Mouse (Mus musculus): ENCODE measurements around the gene Asic4.

Asic4 gene

DNA sequence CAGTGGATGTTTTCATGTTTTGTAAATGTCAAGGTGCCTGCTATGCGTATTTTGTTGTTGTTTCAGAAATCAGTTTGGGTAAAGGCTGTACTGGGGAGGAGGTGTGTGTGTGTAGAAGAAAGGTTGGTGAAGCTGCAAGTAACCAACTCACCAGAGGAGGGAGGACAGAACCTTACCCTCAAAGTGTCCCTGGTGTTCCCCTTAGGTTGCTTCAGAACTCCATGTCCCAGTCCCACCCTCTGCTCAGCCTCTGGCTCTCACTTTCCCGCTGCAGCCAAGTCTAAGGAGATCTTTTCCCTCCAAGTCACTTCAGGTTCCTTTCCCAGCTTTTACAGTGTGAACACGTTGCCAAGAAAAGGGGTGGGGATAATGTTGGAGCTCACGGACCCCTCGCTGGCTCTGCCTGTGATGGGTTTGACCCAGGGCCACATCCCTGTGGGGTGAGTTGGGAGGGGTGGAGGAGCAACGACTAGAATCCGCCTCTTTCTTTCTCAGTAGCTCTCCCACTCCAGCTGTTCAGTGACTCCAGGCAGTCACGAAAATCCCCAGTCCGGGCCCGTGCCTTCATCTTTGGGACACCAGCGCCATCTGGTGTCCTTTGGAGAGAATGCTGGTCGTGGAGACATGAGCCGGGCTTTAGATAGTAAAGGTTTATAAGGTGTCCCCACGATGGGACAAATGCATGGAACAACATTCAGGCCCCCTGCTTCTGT lies 17.1 kb downstream of the Asic4 start:
- DNase-seq, result peak; percentile 80

DNA sequence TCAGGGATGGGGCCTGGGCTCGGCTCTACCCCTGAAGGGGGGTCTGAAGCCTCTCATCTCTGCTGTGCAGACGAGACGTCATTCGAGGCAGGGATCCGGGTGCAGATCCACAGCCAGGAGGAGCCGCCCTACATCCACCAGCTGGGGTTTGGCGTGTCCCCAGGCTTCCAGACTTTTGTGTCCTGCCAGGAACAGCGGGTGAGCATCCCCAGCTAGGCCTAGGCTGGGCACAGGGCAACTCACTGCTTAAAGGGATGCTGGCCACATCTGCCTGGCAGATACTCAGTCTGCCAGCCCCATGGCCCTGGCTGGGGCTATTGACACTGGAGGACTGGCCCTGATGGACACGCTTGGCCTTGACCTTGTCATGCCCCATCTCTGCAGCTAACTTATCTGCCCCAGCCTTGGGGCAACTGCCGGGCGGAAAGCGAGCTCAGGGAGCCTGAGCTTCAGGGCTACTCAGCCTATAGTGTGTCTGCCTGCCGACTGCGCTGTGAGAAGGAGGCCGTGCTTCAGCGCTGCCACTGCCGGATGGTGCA lies 19.1 kb downstream of the Asic4 start:
- DNase-seq, result no peak

GRCm38 (mm10) chr1:75476441-75476840 lies 26.2 kb downstream of the Asic4 start:
- DNase-seq, result no peak

DNA sequence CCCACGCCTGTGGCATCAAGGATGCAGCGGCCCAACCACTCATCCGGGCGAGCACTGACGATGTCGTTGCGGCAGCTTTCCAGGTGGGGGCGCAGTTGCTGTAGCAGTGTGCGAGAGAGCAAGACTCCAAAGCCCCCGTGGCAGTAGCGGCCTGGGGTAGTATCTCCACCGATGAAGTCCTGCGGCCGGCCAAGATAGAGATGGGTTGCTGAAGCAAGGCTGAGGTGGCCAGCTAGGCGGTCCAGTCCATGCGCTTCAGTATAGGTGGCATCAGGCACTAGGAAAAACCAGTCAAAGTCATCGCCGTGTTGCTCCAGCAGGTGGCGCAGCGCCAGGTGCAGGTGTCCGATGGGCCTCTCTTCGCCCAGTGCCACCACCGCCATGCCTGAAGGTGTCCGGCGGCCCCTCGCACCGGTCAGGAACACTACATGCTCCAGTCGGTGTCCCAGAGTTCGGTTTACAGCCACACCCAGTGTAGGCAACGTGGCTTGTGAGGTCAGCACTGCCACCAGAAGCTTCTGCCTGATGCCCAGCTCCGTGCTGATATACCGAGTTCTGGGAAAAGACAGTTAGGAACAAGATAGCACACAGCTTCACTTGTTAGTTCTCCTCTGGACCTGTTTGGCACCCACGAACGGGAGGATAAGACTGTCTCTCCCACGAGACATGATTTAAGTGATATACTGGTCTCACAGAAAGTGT lies 27.2 kb downstream of the Asic4 start:
- DNase-seq, result peak; percentile 88 to 91

GRCm38 (mm10) chr1:75477966-75478290 lies 27.7 kb downstream of the Asic4 start:
- peak in 1 of 2 experiments; percentile 29 for DNase-seq

GRCm38 (mm10) chr1:75478497-75478896 lies 28.3 kb downstream of the Asic4 start:
- no peak for DNase-seq

- DNase-seq, result peak; percentile 97 to 98
Observed at GRCm38 (mm10) chr1:75478916-75479634, 28.8 kb downstream of the Asic4 start, which contains the start of the genes Chpf and Tmem198. Gene Chpf, minus strand, starts transcription at chr1:75479307. Gene Tmem198, plus strand, starts transcription at chr1:75479532.

DNA sequence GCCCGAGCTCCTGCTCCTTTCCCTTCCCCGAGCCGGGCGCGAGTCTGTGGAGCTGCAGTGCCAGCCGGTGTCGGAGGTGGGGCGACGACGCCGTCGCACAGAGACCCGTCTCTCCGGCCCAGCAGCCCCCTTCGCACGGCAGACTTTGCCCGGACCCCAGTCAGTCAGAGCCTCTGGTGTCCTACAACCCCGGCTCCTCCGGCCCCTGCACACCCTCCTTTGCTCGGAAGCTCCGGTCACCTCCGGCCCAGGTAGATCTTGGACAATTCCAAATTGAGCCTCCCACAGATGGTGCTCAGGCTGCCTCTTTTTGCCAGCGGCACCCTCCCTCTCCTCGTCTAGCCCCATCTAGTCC lies 29.4 kb downstream of the Asic4 start:
- no peak for DNase-seq

DNA sequence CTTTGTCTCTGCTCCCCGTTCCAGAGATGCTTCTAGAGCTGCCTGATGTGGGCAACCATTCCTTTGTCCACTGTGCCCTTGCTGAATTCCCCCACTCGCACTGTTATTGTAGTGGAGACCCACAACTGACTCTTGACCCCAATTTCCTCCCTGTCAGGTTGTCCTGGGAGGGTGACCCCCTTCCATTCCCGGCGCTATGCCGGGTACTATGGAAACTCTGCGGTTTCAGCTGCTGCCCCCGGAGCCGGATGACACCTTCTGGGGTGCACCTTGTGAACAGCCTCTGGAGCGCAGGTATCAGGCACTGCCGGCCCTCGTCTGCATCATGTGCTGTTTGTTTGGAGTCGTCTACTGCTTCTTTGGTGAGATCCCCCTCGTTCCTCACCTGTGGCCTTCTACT lies 29.8 kb downstream of the Asic4 start:
- DNase-seq, result no peak

DNA sequence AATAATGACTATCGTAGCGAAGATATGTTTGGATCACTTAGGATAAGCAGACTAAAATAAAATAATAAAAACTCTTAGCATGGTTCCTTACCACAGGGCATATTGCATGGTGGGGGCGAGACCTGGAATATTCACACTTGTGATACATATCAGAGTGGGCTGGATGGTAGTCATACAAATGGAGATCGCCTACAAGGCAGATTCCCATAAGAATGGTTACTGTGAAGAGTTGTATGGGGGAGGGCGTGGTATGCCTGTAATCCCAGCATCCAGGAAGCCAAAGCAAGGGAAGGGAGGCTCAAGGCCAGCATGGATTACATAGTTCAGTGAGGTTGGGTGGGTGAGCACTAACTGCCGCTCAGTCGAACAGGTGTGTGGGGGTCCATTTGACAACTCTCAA lies 30.5 kb downstream of the Asic4 start:
- DNase-seq, result no peak

- DNase-seq, result no peak
Observed at GRCm38 (mm10) chr1:75486561-75486960, 36.3 kb downstream of the Asic4 start.

DNA sequence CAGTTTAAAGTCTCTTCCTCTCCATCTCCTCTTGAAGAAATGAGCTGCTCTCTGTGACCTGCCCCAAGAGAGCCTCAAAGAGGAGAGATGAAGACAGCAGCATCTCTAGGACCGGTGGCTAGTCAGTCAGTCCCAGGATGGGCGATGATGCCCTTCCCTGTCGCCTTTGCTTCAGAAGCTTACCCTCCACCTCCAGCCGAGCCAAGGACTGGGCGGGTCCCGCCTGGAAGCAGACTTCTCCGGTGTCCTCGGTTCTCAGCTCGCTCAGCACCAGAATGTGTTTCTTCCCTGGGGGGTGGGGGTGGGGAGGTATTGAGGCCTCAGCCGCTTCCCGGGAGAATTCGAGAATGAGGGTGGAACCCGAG lies 36.8 kb downstream of the Asic4 start:
- DNase-seq, result no peak

DNA sequence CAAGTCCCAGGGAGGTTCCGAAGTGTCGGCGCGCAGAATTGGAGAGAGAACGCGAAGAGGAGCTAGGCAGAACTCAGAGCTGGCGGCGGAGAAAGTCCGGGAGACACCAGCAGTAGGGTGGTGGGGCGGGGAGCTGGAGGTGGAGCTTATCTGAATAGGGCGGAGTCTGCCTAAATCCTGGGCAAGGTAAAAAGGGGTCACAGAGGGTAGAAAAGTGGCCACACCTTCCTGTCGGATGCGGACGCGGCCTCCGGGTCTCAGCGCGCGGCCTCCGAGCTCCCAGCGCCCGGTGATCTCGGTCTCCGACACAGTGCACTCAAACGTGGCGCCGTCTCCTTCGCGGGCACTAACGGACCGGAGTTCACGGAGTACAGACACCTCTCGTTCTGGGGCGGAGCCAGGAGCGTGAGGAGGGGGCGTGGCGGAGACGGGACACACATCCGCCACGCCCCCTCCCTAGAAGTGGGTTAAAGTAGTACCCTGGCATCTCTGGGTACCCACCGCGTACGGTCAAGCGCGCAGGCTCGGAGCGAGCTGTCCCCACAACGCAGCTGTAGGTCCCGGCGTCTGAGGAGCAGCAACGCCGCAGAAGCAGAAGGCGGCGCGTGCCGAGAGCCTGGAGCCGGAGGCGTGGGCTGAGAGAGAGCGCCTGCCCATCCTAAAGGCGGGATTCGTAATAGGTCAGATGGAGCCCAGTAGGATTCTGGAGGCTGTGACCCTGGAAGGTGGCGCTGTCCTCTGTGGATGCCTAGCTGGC lies 37.3 kb downstream of the Asic4 start:
- DNase-seq, result peak; percentile 58 to 62

- no peak for DNase-seq
Observed at GRCm38 (mm10) chr1:75490785-75491551, 40.7 kb downstream of the Asic4 start.

- no peak for DNase-seq
Observed at GRCm38 (mm10) chr1:75492579-75493170, 42.4 kb downstream of the Asic4 start.

DNA sequence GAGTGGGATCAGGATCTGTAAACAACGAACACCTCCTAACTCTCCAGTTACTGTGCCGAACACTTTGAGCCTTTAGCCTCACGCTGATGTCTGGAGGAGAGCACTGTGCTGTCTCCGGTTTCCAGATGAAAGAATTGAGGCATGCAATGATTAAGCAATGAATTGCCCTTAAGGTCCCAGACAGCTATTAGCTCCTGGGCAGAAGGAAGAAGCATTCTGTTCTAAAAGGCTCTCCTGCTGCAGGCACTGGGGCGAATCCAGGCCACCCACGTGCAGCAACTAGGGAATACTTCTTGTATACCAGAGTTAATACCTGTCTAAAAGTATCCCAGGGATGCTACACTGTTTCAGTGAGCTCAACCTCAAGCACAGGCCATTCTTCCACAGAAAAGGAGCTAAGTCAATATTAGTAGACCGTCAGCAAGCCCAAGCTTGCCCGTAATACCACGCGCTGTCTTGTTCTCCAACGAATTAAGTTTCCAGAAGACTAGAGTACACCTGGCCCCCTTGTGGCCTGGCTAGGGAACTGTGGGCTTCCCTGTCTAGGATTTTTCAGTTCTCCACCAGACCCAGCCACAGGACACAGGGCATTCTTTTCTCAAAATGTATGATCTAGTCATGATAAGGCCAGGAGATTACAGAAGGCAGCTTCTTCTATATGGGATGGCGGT lies 44.8 kb downstream of the Asic4 start:
- peak; percentile 48 to 56 for DNase-seq

DNA sequence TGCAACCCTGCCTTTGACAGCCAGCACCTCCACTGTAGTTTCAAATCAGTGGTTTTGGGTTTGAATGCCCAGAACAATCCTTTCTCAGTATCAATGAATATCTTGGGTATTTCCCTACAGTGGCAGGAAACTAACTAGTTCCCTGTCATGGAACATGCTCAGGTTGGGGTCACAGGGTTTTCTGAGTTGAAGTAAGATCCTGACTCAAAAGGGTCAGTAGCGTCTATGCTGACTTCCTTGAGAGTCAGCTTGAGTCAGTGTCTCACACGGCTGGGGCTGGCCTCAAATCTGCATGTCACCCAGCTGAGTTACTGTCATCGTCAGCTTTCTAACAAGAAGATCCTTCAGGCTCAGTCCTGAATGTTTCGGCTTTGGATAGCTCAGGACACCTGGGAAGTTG lies 48.7 kb downstream of the Asic4 start:
- no peak for DNase-seq

GRCm38 (mm10) chr1:75499441-75499840 lies 49.2 kb downstream of the Asic4 start:
- peak in 1 of 2 experiments; percentile 34 for DNase-seq

DNA sequence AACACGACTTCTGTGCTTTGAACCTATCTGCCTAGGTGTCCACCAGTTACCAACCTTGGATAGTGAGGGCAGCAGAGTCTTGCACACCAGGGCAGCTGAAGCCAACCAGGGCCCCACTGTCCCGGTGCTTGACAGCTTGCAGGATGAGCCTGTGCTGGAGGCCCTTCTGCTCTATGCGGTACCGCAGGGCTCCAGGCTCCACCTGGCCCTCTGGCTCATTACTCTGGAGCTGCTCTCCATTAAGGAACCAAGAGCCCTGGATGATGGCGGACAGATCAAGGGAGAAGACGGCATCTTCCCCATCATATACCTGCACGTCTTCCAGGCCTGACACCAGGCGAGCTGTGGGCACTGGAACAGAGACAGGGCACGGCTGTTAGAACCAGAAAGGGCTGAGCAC lies 51.7 kb downstream of the Asic4 start:
- DNase-seq, result no peak

DNA sequence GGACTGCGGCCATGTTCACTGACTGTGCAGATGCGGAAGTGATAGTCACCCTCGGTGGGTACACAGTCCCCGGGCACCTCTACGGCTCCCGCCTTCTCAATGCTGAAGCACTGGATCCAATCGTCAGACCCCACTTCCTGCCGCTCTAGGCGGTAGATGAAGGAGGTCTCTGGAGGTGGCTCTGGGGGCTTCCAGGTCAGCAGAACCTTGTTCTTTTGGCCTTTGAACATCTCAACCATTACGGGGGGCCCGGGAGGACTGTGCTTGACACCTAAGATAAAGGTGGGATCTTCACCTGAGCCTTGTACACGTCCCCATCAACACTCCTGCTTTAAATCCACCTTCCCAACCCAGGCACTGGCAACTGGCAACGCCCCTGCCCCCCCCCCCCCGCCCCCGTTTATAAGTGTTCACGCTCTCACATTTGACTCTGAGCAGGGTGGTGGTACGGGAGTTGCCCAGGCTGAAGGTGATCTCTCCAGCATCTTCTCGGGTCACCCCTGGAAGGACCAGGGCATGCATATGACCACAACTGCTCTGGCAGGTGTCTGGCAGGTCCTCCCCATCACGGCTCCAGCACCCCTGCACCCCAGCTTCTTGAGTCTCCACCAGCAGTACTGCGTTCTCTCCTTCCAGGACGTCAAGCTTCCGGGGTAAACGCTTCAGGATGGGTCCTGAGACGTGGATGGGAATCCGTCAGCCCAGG lies 52.9 kb downstream of the Asic4 start:
- DNase-seq, result no peak

GRCm38 (mm10) chr1:75503651-75503980 lies 53.4 kb downstream of the Asic4 start:
- no peak for DNase-seq
